In genomic region chr7:24638026-24638856, GRCm38 (mm10) we compare ENCODE assay signal across 7 mouse cellular contexts. TPM values are rescaled to one million over a fixed set of nuclear protein-coding genes. Genes with fewer than 3 reads are reported as not detected.
DNase-seq lines count a peak whose midpoint lies in the region; ATAC-seq and TF ChIP-seq lines count a peak whose summit lies in the region.

No protein-coding gene starts in this region.

- no peak for TF ChIP-seq CTCF in thymus, adult 2 months (IDR thresholded peaks at IDR 0.05; ENCODE audit: borderline replicate concordance, control insufficient read depth, extremely low read depth, insufficient read depth, low read length, poor library complexity)
- TF ChIP-seq CTCF in intestine, postnatal 0 days (IDR thresholded peaks at IDR 0.05; ENCODE audit: low read depth) = no peak

- H3K4me3 ChIP-seq in thymus, adult 2 months (ENCODE audit: control insufficient read depth, insufficient read depth, low read length) = peak overlapping the region; percentile 36
- peak overlapping the region; percentile 58 for H3K4me3 ChIP-seq in embryonic facial prominence, embryonic 10.5 days
- H3K4me3 ChIP-seq in intestine, postnatal 0 days (ENCODE audit: low read depth, low read length) = peak overlapping the region; percentile 45

- 4% methylated on average over 35 of the region's 35 CpGs for WGBS in thymus, adult 2 months
- WGBS in embryonic facial prominence, embryonic 10.5 days = 3% methylated on average over 35 of the region's 35 CpGs
- 2% methylated on average over 35 of the region's 35 CpGs for WGBS in intestine, postnatal 0 days

- H3K9me3 ChIP-seq in embryonic facial prominence, embryonic 10.5 days = no peaks in the 10 kb centered on the region
- H3K9me3 ChIP-seq in intestine, postnatal 0 days (ENCODE audit: control insufficient read depth) = no peaks in the 10 kb centered on the region

- H3K36me3 ChIP-seq in thymus, adult 2 months (ENCODE audit: control insufficient read depth, insufficient read depth, low read length) = no peaks in the 10 kb centered on the region
- H3K36me3 ChIP-seq in embryonic facial prominence, embryonic 10.5 days (replicated peaks) = no peaks in the 10 kb centered on the region
- no peaks in the 10 kb centered on the region for H3K36me3 ChIP-seq in intestine, postnatal 0 days (ENCODE audit: control insufficient read depth, insufficient read depth)

- peaks cover 9% of the 10 kb centered on the region for H3K4me1 ChIP-seq in thymus, adult 2 months (replicated peaks; ENCODE audit: control insufficient read depth, insufficient read depth, low read length)
- peaks cover 28% of the 10 kb centered on the region for H3K4me1 ChIP-seq in embryonic facial prominence, embryonic 10.5 days
- no peaks in the 10 kb centered on the region for H3K4me1 ChIP-seq in intestine, postnatal 0 days (replicated peaks; ENCODE audit: control insufficient read depth, insufficient read depth, low read length)

- H3K4me2 ChIP-seq in intestine, postnatal 0 days (replicated peaks; ENCODE audit: low read depth) = peak overlapping the region; percentile 85

- no peak overlapping the region for H3K27ac ChIP-seq in thymus, adult 2 months (ENCODE audit: control insufficient read depth, insufficient read depth, low read length)
- H3K27ac ChIP-seq in embryonic facial prominence, embryonic 10.5 days (replicated peaks) = no peak overlapping the region
- H3K27ac ChIP-seq in intestine, postnatal 0 days (ENCODE audit: low read depth, low read length) = no peak overlapping the region

- DNase-seq in thymus, adult 2 months = no peak
- no peak for DNase-seq in thymus, adult 18-20 months
- DNase-seq in embryonic facial prominence, embryonic 10.5 days (ENCODE audit: low spot score) = no peak
- peak; percentile 55 for DNase-seq in lung, postnatal 36 days
- DNase-seq in testis, postnatal 10 days (ENCODE audit: low spot score) = peak; percentile 63
- no peak for DNase-seq in right cerebral cortex, adult 2 months (ENCODE audit: low spot score in 2 of 2)

- no peak for TF ChIP-seq POLR2A in thymus, adult 2 months (IDR thresholded peaks at IDR 0.05; ENCODE audit: control insufficient read depth, extremely low read depth, insufficient read depth, low read length, poor library complexity)

- peak; percentile 47 for ATAC-seq in intestine, postnatal 0 days

- peaks cover 7% of the 10 kb centered on the region; the same call in 1 of the 2 replicates for H3K27me3 ChIP-seq in thymus, adult 2 months (ENCODE audit: control insufficient read depth, insufficient read depth, low read length)
- H3K27me3 ChIP-seq in embryonic facial prominence, embryonic 10.5 days (replicated peaks; ENCODE audit: low read depth, poor library complexity, severe bottlenecking) = peaks cover 81% of the 10 kb centered on the region
- peaks cover 36% of the 10 kb centered on the region for H3K27me3 ChIP-seq in intestine, postnatal 0 days (replicated peaks; ENCODE audit: control insufficient read depth, insufficient read depth, low read length)

- no peak overlapping the region for H3K9ac ChIP-seq in intestine, postnatal 0 days (ENCODE audit: low read depth, low read length)

RNA-seq across cellular contexts. Expression of gene Lypd3, which starts 1.9 kb away (rescaled TPM):
- 4.2 and 4.7 TPM in 2 replicates for polyA plus RNA-seq in thymus, adult 2 months (2012; rRNA removed)
- 1.1 and 1.5 TPM in 2 replicates for polyA plus RNA-seq in embryonic facial prominence, embryonic 10.5 days (2016; fragmentation: Nextera tagmentation; extraction: Ambion mirVana)
- 0.13 and 0.17 TPM in 2 replicates for polyA plus RNA-seq in intestine, postnatal 0 days (2015; fragmentation: Nextera tagmentation; extraction: Ambion mirVana)

RNA-seq across cellular contexts. Expression of gene Phldb3, which starts 27.7 kb away (rescaled TPM):
- 10.7 and 11.5 TPM in 2 replicates for polyA plus RNA-seq in thymus, adult 2 months (2012; rRNA removed)
- polyA plus RNA-seq in embryonic facial prominence, embryonic 10.5 days (2016; fragmentation: Nextera tagmentation; extraction: Ambion mirVana) = 0.10 TPM in 1 of 2 replicates, not detected in the other
- polyA plus RNA-seq in intestine, postnatal 0 days (2015; fragmentation: Nextera tagmentation; extraction: Ambion mirVana) = 0.65 and 0.85 TPM in 2 replicates

RNA-seq across cellular contexts. Expression of gene Tex101, which starts 38.2 kb away (rescaled TPM):
- 0.38 TPM in 1 of 2 replicates, not detected in the other for polyA plus RNA-seq in thymus, adult 2 months (2012; rRNA removed)
- not detected in 2 replicates for polyA plus RNA-seq in embryonic facial prominence, embryonic 10.5 days (2016; fragmentation: Nextera tagmentation; extraction: Ambion mirVana)
- not detected in 2 replicates for polyA plus RNA-seq in intestine, postnatal 0 days (2015; fragmentation: Nextera tagmentation; extraction: Ambion mirVana)

RNA-seq across cellular contexts. Expression of gene Zfp575, which starts 50.8 kb away (rescaled TPM):
- 0.24 and 0.98 TPM in 2 replicates for polyA plus RNA-seq in thymus, adult 2 months (2012; rRNA removed)
- polyA plus RNA-seq in embryonic facial prominence, embryonic 10.5 days (2016; fragmentation: Nextera tagmentation; extraction: Ambion mirVana) = 2.0 and 2.1 TPM in 2 replicates
- polyA plus RNA-seq in intestine, postnatal 0 days (2015; fragmentation: Nextera tagmentation; extraction: Ambion mirVana) = 2.1 and 2.2 TPM in 2 replicates

RNA-seq across cellular contexts. Expression of gene Ethe1, which starts 50.9 kb away (rescaled TPM):
- polyA plus RNA-seq in thymus, adult 2 months (2012; rRNA removed) = 43.3 and 45.9 TPM in 2 replicates
- polyA plus RNA-seq in embryonic facial prominence, embryonic 10.5 days (2016; fragmentation: Nextera tagmentation; extraction: Ambion mirVana) = 26.3 and 27.3 TPM in 2 replicates
- 17.9 and 25.4 TPM in 2 replicates for polyA plus RNA-seq in intestine, postnatal 0 days (2015; fragmentation: Nextera tagmentation; extraction: Ambion mirVana)

Comparison
In these comparisons a context has a peak if more than half of its experiments do, and no peak if none do; other contexts are left out.
1. DNase-seq: peak in lung, postnatal 36 days (single experiment) and testis, postnatal 10 days (single experiment); none in thymus, adult 2 months (single experiment), thymus, adult 18-20 months (0 of 2), embryonic facial prominence, embryonic 10.5 days (single experiment) and right cerebral cortex, adult 2 months (0 of 2).
2. Peak in every context shown above with its lines, with median percentiles within 50 percentile points of each other: H3K4me3 ChIP-seq.